Mouse (Mus musculus) retina, adult 2 months (tissue): ENCODE results near the gene Map3k5.
"Not testable (repeated sequence)": the region's sequence is repeated elsewhere in the genome, so short reads cannot be mapped to it uniquely, and the experiment has no call there.

ENCODE experiments used
- DNase-seq: peaks from one replicate; pipeline ENCODE4 v3.0.0-alpha.2; 2012; ENCODE audit warnings: low read depth, low spot score

Gene Map3k5

DNA sequence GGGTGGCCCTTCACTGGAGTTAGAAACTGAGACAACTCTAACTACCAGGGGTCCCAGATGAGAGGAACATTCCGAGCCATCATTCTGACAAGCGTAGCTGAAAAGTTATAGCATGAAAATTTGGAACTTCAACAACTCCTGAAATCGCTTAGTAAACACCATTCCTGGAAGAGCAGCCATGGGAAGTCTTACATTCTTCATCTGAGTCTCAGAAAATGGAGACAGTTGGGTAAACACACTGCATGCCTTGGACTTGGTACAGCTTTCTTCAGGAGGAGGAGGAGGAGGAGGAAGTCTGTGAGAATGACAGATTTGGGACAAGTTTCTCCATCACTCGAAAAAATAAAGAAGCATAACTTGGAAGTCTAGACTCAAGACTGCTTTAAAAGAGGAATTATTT lies 29.8 kb downstream of the Map3k5 start:
- no peak for DNase-seq

DNA sequence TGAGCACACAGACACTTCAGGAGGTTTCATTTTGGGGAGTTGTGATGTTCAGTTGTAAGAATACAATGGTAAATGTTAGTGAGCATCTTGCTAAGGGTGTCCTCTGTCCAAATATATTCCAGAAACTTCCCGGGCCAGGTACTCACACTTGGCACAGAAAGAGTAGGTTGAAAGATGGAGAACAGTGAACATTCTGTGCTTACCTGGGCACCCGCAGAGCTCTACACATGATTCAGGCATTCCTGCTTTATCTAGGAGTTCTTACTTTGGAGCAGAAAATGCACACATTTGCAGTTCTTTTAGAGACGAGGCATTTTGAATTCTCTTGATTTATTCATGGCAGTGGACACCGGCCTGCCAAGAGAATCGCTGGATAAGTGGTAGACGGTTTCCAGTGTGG lies 32.3 kb downstream of the Map3k5 start:
- DNase-seq, result no peak

DNA sequence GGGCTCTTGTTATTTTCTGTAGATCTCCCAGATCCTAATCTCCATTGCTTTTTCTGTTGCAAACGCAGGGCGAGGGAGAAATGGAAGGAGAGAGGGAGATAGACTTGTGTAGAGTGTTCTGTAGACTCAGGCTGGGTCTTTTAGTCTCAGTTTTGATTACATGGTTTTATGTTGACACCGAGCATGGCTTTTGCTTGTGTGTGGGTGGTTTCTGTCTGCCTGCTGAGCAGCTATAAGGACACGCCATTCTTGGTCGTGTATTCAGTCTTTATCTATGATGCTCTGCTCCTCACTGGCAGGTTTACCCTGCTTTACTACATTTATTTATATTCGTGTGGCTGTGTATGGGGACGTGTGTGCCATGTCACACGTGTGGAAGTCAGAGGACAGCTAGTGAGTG lies 34.2 kb downstream of the Map3k5 start:
- no peak for DNase-seq

DNA sequence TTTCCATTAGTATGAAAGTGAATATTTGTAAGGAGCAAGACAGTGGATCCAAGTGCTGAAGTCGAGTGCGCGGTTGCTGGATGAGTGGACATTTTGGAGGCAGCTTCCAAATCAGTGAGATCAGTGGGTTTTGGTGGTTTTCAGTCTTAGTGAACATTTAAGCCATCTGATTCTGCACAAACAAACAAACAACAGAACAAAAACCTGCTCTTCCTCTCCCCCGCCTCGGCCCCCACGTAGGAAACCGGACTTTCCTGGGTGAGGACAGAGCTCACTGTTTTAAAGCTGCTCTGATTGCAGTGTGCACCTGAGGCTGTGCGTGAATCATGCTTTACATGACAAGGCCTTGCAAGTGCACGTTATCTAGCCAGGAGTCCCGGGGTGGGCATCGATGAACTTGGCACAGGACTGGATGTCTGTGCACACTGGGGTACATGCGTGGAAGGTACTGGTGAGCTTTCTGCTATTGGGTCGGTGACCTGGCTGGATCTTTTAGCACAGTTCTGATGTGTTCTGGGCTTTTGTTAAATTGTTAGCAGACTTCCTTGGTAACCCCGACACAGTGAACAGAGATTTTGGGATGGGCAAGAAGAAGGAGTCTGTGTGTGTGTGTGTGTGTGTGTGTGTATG lies 35.7 kb downstream of the Map3k5 start:
- no peak for DNase-seq

DNA sequence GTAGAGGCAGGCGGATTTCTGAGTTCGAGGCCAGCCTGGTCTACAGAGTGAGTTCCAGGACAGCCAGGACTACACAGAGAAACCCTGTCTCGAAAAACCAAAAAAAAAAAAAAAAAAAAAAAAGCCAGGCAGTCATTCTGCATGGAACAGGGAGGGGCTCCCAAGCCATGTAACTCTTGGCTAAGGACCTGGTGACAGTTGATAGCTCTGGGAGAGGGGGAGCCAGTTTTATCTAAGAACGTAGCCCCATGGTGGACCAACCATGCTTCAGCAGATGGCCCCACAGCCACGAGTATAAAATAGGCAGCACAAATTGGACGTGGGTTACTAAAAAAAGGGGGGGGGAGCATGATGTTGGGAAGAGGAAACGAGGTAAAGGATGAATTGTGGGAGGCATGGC lies 37.2 kb downstream of the Map3k5 start:
- not testable (repeated sequence) for DNase-seq

DNA sequence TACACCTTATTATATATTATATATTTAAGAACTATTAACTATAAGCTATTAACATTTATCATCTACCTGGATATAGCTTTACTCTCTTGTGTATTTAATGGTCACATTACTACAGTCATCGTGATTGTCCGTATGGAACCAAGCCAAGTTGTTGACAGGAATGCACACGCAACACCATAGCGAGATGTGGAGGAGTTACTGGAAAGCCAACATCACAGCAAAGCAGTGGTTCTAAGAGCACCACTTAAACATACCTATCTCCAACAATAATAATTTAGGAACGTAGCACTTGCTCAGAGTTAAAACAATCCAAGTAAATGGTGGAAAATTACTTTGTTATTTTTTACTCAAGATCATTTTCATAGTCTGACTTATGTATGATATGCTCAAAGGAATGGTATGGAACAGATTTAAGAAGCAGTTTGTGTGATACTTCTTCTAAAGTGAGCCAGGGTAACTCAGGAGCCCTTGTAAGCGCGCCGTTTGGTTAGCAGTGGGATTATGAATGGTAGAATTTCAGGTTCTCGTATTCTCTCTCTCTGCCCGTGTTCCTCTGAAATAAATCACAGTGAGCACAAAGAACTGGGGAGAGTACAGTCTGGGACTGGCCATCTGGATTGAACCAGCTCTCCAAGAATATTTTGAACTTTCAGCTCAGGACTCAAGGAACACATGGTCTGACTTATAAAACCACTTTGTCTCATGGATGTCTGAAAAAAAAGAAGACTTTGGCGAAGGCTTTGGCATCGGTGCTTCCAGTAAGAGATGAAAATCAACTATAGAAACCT lies 39.2 kb downstream of the Map3k5 start:
- DNase-seq, result no peak

DNA sequence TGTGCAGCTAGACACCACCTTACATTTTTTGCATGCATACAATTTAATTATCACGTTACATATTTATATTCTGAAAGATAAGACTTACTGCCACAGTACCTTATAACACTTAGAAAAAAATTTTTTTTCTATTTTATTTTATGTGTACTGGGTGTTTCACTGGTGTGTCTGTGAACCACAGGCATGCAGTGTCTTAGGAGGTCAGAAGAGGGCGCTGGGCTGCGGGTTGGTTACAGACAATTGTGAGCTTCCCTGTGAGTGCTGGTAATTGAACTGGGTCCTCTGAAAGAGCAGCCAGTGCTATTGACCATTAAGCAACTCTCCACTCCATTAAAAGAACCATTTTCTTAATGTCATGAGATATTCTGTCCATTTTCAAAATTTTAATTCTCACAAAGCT lies 43.3 kb downstream of the Map3k5 start:
- DNase-seq, result no peak

DNA sequence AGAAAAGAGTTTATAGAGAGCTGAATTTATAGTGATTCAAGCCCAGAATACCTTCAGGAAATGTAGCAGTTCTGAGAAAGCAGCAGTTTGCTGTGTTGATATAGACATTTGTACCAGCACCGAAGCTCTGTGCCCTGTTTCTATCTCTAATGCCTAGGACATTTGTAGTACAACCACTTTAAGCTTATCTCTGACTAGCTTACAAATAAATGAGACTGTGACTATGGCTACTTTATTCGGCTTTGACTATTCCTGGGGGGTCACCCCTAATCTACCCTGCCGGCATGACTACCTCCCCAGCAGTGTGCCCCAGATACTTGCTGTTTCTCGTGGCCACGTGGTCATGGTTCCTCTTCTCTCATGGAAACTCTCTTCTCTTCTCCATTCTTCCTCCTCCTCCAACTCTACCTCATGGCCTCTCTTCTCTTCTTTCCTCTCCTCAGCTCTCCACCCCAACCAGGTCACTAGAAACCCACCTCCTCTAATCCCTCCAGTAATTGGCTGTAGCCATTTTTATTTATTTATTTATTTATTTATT lies 44.5 kb downstream of the Map3k5 start:
- no peak for DNase-seq

DNA sequence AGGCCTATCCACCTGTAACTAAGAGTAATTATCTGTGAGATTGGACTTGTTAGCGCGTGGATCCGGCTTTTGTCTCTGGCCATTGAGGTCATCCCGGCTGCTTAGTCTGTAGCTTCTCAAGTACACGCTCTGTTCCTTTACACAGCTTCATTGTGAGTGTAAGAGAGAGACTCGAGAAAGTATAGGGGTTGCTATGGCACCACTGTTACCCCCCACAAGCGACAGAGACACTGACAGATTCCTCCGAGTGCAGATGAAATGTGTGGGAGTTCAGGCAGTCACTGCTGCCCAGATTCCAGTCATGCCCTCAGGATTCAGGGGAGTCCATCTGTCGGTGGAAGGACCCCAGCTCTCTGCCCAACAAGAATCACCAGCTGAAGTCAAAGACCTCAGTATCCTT lies 53.5 kb downstream of the Map3k5 start:
- no peak for DNase-seq

DNA sequence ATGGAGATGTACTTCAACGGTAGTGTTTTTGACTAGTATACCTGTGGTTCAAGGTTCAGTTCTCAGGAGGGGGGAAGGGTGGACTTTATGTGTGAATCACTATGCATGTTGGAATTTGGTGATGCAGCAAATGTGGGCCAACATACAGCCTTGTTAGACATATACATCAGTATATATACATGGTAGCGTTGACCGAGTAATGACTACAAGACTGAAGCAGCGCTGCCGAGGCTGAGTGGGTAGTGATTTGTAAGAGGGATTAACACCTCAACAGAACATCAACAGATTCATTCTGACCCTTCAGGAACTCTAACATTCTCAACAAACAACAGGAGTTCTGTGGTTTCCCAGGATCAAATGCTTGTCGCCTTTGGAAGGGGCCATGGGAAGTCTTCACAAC lies 55.7 kb downstream of the Map3k5 start:
- DNase-seq, result no peak

DNA sequence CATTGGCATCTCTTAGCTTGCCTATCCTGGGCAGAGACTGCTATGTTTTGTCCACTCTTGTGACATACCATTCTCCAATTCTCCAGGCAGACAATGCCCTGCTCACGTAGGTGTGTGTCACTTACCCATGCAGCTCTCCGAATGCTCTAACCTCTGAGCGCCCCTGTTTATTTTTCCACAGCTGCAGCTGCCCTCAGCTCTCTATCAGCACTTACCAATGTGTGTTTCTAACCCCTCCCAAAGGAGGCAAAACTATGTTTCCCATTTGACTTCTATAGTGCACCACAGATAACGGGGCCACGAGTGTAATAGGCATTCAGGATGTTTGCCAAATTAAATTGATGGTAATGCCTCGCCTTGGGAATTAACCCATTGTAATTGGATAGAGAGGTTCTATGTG lies 56.4 kb downstream of the Map3k5 start:
- no peak for DNase-seq

DNA sequence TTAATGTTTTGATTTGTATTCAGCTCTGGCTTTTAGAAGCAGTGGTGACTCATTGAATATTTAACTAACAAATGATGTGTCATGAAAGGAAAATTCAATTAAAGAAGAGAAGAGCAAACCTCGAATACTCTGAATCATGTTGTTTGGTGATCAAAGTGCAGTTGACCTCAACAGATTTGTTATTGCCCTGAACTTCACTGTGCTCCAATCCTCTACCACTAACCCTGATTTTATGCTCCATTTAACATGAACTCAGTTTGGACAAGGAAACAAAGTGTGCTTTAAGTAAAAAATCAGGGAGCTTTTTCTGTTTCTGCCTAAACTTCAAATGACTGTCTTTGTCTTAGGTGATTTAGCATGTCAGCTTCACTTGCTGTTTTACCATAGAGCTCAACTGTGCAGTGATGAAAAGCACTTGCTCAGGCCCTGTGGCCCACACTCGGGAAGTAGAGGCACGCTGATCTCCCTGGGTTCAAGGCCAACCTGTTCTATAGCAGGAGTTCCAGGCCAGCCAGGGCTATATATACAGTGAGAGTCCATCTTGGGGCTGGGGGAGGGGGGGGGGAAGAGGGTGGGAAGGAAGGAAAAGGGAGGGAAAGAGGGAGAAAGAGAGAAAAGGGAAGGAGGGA lies 57.1 kb downstream of the Map3k5 start:
- DNase-seq, result no peak

DNA sequence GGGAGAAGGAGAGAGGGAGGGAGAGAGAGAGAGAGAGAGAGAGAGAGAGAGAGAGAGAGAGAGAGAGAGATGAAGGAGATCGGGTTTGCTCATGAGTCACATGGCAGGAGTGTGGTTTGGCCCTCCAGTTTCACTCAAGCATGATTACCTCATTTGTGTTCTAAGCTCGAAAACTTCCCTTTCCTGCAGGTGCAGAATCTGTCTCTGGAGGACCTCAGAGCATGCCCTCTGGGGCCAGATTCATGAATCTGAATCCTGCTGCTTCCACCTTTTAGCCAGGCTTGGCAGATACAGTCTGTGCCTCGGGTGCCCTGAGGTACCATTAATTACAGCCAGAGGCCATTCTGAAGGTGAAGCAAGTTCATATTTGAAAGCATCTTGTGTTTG lies 57.6 kb downstream of the Map3k5 start:
- no peak for DNase-seq

DNA sequence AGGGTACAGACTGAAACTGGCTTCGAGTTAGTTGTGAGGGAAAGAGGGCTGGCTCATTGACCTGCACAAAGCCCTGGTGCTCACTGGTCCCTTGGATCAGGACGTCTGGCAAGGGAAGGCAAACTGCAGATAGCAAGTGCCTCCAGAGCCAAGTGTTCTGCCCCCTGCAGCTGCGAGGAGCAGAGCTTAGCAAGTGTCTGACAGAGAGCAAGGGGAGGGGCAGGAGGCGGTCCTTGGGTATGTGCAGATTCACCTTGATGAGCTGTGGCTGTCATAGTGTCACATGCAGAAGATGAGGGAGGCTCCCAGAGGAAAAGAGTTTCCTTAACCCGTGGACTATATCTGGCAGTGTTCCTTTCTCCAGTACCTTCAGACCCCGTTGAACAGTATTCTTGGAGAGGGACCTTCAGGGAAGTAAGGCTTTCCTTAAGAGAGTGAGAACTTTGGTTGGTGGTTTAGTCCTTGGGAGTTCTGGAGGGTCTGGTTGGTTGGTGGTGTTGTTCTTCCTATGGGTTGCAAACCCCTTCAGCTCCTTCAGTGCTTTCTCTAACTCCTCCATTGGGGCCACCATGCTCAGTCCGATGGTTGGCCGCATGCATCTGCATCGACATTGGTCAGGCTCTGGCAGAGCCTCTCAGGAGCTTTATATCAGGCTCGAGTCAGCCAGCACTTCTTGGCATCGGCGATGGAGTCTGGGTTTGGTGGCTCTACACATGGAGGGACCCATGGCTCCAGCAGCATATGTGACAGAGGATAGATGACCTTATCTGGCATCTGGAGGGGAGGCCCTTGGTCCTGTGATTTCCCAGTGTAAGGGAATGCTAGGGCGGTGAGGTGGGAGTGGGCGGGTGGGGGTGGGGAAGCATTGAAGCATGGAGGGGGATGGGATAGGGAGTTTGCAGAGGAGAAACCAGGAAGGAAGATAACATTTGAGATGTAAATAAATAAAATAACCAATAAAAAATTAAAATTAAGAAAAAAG lies 60.5 kb downstream of the Map3k5 start:
- no peak for DNase-seq

DNA sequence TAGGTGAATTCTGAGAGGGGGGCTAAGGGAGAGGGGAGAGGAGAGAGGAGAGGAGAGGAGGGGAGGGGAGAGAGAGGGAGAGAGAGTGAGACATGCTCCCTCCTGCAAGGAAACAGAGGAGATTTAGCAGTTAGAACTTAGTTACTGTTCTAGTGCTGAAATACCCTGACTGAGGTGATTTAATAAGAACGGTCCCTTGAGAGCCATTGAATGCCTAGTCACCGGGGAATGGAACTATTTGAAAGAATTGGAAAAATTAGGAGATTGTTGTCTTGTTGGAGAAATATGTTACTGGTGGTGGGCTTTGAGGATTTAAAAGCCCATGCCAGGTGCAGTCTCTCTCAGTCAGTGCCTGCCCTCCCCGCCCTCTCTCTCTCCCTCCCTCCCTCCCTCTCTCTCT lies 61.9 kb downstream of the Map3k5 start:
- no peak for DNase-seq

DNA sequence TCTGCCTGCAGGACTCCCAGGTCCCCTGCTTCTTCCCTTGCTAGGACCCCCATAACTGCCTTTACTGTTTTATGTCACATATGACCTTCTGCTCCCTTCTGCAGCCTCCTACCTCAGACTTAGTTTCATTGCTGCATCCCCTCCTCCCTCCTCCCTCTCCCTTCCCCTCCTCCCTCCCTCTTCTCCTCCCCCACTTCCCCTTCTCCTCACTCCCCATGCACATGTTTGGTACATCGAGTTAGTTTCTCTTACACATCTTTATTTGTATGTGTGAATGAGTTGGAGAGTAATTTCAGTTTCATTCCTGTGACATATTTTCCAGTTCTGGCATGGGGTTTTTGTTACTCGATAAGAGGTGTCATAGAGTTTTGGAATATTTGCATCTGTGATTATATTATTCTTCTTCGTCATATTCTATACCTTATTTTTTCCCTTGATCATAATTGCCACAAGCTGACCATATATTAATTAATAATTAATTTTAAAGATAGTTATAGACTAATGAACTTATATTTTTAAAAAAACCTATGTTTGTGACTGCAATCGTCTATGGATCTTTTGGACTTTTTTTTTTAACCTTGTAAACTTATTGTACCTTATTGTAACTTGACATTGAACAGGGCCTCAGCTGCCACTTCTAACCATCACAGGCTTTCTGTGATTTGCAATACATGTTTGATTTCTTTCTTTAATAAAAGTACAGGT lies 65.6 kb downstream of the Map3k5 start:
- no peak for DNase-seq

DNA sequence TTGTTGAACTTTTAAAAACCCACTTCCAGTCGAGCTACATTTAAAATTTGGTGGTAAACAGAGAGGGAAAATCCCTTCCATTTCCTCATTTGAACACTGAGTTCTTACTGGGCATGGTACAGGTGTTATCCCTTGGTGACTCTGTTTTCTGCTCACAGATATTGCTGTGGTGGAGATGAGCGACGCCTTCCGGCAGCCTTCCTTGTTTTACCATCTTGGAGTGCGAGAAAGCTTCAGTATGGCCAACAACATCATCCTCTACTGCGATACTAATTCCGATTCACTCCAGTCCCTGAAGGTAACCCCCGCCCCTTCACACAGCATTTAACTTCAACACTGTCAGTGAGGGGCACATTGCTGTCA lies 66.1 kb downstream of the Map3k5 start:
- no peak for DNase-seq

DNA sequence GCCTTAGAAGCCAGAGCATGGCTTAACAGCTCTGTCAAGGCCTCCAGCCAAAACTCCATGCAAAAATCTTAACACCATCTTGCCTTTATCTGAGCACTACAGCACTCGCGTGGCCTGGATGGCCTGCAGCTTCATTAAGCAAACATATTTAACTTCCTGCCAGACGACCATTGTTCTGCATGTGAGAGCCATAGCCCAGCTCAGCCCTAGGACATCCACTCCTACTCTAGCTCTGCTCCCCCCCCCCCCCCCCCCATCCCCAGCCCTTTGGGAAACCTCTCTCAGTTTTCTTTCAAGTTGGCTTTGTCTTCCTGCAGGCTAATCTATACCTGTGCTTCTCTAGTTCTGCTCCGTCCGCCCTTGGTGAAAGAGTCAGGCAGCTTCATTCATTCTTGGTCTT lies 67.7 kb downstream of the Map3k5 start:
- no peak for DNase-seq

DNA sequence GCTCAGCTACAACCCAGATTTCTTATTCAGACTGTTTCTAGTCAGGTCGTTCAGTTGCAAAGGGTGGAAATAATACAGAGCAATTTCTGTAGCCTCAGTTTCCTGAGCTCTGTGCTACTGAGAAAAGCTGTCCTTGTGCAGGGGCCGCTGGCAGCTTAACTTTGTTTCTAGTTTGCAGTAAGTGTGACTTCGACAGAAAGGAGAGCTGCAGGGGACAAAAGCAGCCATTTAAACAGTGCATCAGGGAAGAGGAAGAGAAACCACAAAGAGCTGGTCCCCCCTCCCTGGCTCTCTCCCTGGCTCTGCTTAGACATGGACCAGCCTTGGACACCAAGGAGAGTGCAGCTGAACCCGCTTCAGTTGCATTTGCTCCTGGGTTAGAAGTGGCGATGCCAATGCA lies 68.7 kb downstream of the Map3k5 start:
- no peak for DNase-seq

DNA sequence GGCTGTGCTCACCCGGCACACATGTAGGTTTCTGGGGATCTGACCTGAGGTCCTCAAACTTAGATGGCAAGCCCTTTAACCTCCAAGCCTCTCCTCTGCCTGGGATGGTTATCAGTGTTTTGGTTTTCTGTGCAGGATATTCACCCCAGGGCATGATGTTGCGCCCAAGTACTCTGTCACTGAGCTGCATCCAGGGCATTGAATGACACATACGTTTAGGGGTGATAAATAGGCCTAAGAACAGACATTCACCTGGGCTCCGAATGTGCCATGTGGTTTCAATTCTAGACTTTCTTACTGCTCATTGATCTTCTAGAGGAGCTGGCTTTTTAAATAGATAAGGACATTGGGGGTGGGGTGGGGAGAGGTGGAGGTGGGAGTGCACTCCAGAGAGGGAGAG lies 70.5 kb downstream of the Map3k5 start:
- DNase-seq, result no peak

DNA sequence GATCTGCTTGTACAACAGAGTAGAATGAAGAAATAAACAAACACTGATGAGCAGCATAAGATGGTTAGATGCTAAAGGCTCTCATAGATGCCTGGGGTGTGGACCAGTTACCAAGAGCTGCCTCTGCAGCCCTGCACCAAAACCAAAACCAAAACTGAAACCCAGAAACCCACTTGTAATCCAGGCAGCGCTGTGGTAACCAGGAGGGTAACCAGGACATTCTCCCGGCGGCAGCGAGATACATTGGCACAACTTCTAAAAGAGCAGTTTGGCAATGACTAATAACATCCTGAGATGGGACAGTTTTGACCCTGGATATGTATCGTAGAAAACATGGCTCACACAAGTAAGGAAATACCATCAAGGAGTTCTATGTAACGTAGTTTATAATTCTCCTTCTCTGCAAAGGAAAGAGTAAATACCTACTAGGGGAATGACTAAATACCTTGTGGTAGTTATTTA lies 71.2 kb downstream of the Map3k5 start:
- no peak for DNase-seq
